Mouse (Mus musculus): Measurements from ENCODE around the gene Flt3l.
"Not testable (repeated sequence)": the region's sequence is repeated elsewhere in the genome, so short reads cannot be mapped to it uniquely, and the experiment has no call there.

Gene Flt3l

DNA sequence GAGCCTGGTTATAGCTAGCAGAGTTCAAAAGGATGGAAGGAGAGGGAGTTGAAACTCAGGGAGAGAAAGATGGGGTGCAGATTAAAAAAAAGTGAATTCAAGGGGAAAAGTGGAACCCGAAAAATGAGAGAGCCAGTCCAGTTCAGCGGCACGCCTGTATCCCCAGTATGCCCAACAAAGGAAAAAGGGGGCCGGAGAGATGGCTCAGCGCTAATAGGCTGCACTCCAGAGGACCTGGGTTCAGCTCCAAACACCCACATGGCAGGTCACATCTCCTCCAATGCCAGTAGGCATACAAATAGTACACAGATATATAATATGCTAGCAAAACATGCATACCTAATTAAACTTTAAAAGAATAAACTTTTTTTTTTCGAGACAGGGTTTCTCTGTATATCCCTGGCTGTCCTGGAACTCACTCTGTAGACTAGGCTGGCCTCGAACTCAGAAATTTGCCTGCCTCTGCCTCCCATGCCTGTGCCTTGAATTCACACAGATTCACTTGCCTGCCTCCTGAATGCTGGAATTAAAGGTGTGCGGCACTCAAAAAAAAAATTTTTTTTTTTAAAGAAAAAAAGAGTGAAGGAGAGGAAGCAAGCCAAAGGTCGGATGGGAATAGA, 26.9 kb upstream of the Flt3l start:
- DNase-seq, result no peak

- no peak for DNase-seq
These were observed 26.3 kb upstream of the Flt3l start for GRCm38 (mm10) chr7:45162551-45162950.

- peak; percentile 99 for DNase-seq
These were observed 25.6 kb upstream of the Flt3l start for GRCm38 (mm10) chr7:45161612-45162473.

DNA sequence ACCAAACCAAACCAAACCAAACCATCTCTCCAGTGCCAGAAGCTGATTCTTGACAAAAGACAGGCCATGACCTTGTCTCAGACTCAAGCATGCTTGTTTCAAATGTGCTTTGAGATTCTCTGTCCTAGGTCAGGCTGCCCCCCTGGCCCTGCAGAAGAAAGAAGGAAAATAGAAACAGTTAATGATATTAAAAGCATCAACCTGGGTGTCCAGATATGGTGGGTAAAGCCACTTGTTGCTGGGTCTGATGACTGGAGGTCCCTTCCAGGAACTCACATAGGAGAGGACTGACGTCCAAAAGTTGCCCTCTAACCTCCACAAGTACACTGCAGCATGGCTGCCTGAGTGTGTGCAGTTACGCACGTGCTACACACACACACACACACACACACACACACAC, 24.6 kb upstream of the Flt3l start:
- no peak for DNase-seq

DNA sequence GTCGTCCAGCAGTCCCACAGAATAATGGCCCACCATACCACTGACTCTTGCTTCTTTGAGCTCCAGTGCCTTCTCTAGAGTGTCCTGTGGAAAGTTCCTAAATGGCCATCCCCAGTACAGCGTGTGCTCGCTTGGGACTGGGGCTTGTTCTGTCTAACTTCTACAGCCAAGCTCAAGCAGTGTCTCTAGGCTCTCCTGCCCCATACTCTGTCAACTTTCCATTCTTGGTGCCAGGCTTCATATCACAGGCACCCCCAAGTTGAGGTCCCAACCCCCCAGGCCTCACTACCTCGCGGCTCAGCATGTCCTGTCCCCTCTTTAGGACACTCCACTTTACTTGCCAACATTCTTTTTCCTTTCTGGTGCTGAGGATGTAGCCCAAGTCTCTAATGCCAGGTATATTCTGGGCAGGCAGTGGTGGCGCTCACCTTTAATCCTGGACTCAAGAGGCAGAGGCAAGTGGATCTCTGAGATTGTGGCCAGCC, 24.1 kb upstream of the Flt3l start:
- DNase-seq, result no peak

DNA sequence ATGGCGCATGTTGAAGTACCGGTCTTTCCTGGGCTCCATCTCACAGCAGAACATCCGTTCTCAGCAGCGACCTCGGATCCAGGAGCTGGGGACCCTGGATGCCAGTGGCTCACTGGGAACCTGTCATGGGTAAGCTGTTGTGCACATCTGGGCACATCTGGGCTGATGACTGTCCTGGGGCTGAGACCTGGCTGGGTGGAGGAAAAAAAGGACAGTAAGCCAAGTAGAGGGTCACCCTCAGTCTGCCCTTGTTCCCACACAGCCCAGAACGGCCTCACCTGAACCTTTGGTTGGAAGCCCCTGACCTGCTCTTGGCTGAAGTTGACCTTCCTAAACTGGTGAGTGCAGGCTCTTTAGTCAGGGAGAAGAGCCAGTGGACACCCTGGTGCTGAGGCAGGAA, 22.8 kb upstream of the Flt3l start:
- no peak for DNase-seq

GRCm38 (mm10) chr7:45157459-45157858, 21.2 kb upstream of the Flt3l start:
- no peak for DNase-seq

DNA sequence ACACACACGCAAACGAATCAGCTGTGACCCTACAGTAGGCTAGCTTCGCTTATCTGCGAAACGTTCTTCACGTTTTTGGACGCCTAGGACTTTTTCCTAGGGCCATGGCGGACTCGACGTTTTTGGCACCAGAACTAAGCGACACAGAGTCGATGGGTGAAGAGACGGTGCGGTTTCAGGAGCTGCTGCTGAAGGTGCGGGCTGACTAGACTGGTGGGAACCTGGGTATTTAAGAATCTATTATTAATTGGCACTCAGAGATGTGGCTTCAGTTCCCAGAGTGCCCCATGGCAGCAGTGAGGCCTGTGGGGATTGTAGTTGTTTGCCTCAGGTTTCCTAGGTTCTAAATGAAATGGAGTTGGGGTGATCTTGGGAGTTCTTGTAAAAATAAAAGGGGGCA, 20.0 kb upstream of the Flt3l start:
- no peak for DNase-seq

GRCm38 (mm10) chr7:45155590-45155989, 19.4 kb upstream of the Flt3l start:
- DNase-seq, result no peak

DNA sequence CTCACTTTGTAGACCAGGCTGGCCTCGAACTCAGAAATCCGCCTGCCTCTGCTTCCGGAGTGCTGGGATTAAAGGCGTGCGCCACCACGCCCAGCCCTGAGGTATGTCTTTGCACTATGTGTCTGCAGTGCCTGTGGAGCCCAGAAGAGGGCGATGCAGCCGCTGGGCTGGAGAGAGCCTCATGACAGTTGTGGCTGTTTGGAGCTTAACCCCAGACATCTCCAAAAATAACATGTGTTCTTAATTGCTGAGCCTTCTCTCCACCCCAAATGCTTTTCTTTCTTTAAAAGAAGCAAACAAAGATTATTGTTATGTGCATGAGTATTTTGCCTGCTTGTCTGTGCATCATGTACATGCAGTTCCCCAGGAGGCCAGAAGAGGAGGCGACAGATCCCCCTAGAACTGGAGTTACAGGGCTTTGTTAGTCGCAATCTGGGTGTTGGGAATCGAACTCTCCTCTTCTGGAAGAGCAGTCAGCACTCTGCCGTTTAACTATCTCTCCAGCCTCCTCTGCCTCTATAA, 18.8 kb upstream of the Flt3l start:
- DNase-seq, result peak; percentile 71

DNA sequence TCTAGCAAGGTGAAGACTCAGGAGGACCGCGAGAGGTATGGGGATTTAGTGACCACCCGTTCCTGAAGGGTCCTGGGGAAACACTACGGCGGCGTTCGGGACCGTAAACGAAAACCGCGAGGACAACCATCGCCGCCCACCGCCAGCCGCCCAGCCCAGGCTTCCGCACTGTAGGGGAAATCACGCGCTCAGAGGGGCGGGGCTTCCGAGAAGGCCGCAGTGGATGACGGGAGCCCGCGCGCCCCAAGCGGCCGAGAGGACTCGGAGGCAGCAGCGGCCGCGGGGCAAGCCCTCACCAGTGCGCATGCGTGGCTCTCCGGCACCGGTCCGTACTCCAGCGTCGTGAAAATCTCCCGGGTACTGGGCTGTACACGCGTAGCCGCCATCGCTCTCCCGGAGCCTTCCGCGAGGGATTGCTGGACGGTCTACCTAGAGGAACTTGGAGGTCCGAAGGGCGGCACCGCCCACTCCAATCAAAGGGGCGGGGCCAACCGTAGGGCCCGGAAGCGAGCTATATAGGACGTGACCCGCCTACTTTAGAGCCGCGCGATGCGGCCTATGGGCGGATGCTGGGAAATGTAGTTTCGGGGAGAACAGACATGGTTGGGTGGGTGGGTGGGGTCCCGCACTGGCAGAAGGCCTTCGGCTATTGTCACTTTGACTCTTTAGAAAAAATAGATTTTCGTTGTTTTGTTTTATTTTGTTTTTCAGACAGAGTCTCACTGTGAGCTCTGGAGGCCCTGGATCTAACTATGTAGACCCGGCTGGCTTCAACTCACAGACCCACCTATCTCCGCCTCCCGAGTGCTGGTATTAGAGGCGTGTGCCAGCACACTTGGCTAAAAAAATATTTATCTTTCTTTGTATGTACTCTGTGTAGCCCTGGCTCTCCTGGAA, 18.1 kb upstream of the Flt3l start, which contains the start of the genes Pih1d1 and Aldh16a1:
Gene Pih1d1 (plus strand): TSS at position 208 of the 897 bp plus-strand sequence.
Gene Aldh16a1 (minus strand): TSS at position 489 of the 897 bp plus-strand sequence.
- peak; percentile 98 for DNase-seq

- no peak for DNase-seq
These were observed 17.4 kb upstream of the Flt3l start for GRCm38 (mm10) chr7:45153586-45153985.

- not testable (repeated sequence) for DNase-seq
These were observed 16.8 kb upstream of the Flt3l start for GRCm38 (mm10) chr7:45153052-45153451.

DNA sequence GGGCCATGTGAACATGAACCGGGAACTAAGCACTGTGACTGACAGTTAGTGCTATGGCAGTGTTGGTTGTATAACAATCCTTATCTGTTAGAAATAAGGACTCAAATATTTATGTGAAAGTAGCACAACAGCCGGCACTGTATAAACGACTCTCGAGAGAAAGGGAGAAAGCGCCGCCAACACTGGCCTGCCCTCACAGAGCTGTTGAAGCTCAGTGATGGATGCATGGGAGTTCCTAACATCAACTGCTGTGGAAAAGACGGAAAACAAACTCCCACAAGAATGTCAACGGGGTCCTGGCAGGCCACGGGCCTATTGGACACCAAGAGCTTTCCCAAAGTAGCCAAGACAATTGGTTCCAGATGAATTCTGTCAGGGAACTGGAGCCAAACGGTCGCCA, 15.1 kb upstream of the Flt3l start:
- no peak for DNase-seq

DNA sequence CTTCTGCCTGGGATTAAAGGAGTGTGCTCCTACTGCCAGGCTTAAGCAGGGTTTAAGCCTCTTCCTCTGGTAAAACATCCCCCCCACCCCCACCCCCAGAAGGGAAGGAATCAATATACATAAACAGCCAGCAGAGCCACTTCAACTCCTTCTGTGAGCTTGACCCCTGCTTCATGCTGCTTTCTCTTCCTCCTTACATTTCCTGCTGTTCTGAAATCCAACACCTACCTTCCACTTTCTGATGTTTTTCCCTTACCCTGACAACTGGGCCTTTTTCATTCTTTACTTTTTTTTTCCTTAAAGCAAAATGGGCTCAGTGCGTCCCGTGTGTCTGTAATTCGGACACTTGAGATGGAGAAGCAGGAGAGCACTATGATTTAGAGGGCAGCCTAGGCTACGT, 14.1 kb upstream of the Flt3l start:
- DNase-seq, result no peak

GRCm38 (mm10) chr7:45149545-45149944, 13.3 kb upstream of the Flt3l start:
- DNase-seq, result no peak

DNA sequence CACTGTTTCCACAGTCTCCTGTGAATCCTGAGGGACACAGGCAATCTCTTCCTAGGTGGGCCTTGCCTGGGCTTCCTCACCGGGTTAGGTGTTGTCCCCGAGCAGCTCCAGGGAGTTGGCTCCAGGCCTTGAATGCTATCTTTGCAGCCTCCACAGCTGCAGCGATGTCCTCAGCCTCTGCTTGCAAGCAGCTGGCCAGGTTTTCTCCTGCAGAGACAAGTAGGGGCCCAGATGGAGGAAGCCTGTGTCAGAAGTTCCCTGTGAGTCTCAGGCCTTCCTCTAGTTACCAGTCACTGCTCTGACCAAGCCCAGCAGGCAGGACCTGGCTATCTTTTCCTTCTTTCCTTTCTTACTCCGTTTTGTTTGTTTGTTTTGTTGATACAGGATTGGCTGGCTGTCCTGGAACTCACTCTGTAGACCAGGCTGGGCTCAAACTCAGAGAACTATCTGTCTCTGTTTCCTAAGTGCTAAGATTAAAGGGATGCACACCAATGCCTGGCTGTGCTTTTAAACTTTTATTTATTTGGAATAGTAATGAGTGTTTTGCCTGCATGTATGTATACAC, 12.4 kb upstream of the Flt3l start:
- no peak for DNase-seq

DNA sequence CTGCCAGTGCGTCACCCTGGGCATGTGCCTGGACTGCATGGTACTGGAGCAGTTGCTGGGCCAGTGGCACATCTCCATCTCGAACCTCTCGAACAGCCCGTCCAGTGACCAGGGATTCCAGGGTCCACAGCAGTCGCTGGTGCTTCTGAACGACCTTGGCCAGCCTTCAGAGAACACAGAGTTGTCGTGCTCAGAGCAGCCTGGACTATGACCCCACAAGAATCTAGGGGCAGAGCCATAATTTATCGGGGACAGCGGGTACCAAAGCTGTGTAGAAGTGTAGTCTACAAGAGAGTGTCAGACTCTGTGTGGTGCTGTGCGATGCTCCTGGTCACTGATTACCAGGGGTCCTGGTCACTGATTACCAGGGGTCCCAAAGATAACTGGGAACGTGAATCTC, 11.7 kb upstream of the Flt3l start:
- DNase-seq, result no peak

DNA sequence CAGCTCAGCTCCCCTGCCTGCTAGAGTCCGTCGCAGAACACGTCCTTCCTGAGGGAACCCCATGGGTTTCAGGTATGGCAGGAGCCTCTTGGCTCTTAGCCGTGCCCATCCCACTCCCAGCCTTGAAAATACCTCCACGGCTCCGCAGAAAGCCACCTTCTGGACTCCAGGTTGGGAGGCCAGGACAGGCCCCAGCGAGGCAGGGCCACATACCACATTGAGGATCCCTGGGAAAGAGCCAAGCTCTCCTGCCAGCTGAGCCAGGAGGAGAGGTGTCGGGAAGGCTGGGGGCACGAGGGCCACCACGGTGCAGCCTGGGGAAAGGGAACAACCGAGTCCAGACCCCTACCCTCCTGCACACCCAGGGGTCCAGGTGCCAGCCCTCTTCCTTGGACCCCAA, 11.0 kb upstream of the Flt3l start:
- DNase-seq, result no peak

GRCm38 (mm10) chr7:45145460-45145859, 9.2 kb upstream of the Flt3l start:
- DNase-seq, result no peak

- DNase-seq, result no peak
These were observed 8.3 kb upstream of the Flt3l start for GRCm38 (mm10) chr7:45144368-45145174.

- DNase-seq, result no peak
These were observed 5.7 kb upstream of the Flt3l start for GRCm38 (mm10) chr7:45141914-45142313.

Measured in cerebellum, adult 8-10 months (tissue).